Mouse (Mus musculus) MEL (cell line): ENCODE data around the gene Vnn1. TPM values are rescaled to one million over a fixed set of nuclear protein-coding genes. Genes with fewer than 3 reads are reported as not detected.

ENCODE experiments used
- DNase-seq: peaks from one replicate; pipeline ENCODE4 v3.0.0; 2011; ENCODE audit warnings: low read depth, low spot score
- H3K27ac ChIP-seq: 2 replicates; pipeline ENCODE4 v1.5.1; 2012; ENCODE audit warnings: low read depth, mild to moderate bottlenecking, control low read depth, low read length, moderate library complexity; ENCODE audit not compliant: control insufficient read depth
- H3K27me3 ChIP-seq, 2 experiments: fragments of 150-350 bp in 1 of 2; sonication (generic) in 1 of 2; 2 replicates each; pipeline ENCODE4 v1.6.1; 2012; ENCODE audit warnings: low read length in 2 of 2, mild to moderate bottlenecking in 2 of 2, improper control_type of control experiment in 1 of 2, moderate library complexity in 1 of 2; ENCODE audit not compliant: insufficient read depth in 2 of 2, control insufficient read depth in 1 of 2
- H3K36me3 ChIP-seq, 2 experiments: 2 replicates each; pipeline ENCODE4 v1.6.1; 2012 to 2014; ENCODE audit warnings: low read length in 2 of 2, improper control_type of control experiment in 1 of 2, inconsistent platforms in 1 of 2, mild to moderate bottlenecking in 1 of 2; ENCODE audit not compliant: insufficient read depth in 2 of 2, control insufficient read depth in 1 of 2
- H3K4me1 ChIP-seq, 2 experiments: fragments of 150-350 bp in 1 of 2; sonication (generic) in 1 of 2; 2 replicates each; pipeline ENCODE4 v1.6.1; 2012; ENCODE audit warnings: low read length in 2 of 2, improper control_type of control experiment in 1 of 2, mild to moderate bottlenecking in 1 of 2; ENCODE audit not compliant: insufficient read depth in 2 of 2, control insufficient read depth in 1 of 2
- H3K4me3 ChIP-seq, 2 experiments: fragments of 150-350 bp in 1 of 2; sonication (generic) in 1 of 2; 2 replicates each; pipeline ENCODE4 v1.5.1; 2012; ENCODE audit warnings: low read depth in 2 of 2, low read length in 2 of 2, mild to moderate bottlenecking in 2 of 2, moderate library complexity in 2 of 2, control low read depth in 1 of 2, improper control_type of control experiment in 1 of 2; ENCODE audit not compliant: control insufficient read depth in 1 of 2, insufficient read depth in 1 of 2
- H3K79me2 ChIP-seq: 2 replicates; pipeline ENCODE4 v1.6.1; 2012; ENCODE audit warnings: mild to moderate bottlenecking, low read length, moderate library complexity; ENCODE audit not compliant: control insufficient read depth, poor library complexity, insufficient read depth
- H3K9ac ChIP-seq: 2 replicates; pipeline ENCODE4 v1.6.1; 2012; ENCODE audit warnings: low read depth, mild to moderate bottlenecking, control low read depth, low read length, moderate library complexity; ENCODE audit not compliant: control insufficient read depth, poor library complexity, severe bottlenecking
- H3K9me3 ChIP-seq: fragments of 150-350 bp; sonication (generic); replicated peaks from 2 replicates; pipeline ENCODE4 v1.6.1; 2012; ENCODE audit warnings: mild to moderate bottlenecking, low read length, improper control_type of control experiment, moderate library complexity; ENCODE audit not compliant: insufficient read depth
- BHLHE40 ChIP-seq: IDR thresholded peaks from 2 replicates; pipeline ENCODE4 v1.6.1; 2012; ENCODE audit warnings: low read depth, mild to moderate bottlenecking, inconsistent platforms, low read length, improper control_type of control experiment, borderline replicate concordance
- CHD1 ChIP-seq: IDR thresholded peaks from 2 replicates; pipeline ENCODE4 v1.6.1; 2012; ENCODE audit warnings: low read depth, mild to moderate bottlenecking, inconsistent platforms, low read length, improper control_type of control experiment
- CHD2 ChIP-seq: IDR thresholded peaks from 2 replicates; pipeline ENCODE4 v1.6.1; 2011; ENCODE audit warnings: low read length, improper control_type of control experiment
- ELF1 ChIP-seq: IDR thresholded peaks from 2 replicates; pipeline ENCODE4 v1.6.1; 2014; ENCODE audit warnings: low read depth, mild to moderate bottlenecking, inconsistent platforms, low read length, improper control_type of control experiment, moderate library complexity
- EP300 ChIP-seq, 2 experiments: IDR thresholded peaks; 2 replicates each; pipeline ENCODE4 v1.6.1; 2011; ENCODE audit warnings: improper control_type of control experiment in 2 of 2, low read length in 2 of 2, low read depth in 1 of 2, mild to moderate bottlenecking in 1 of 2
- ETS1 ChIP-seq: IDR thresholded peaks from 2 replicates; pipeline ENCODE4 v1.6.1; 2012; ENCODE audit warnings: low read depth, mild to moderate bottlenecking, inconsistent platforms, low read length, improper control_type of control experiment, moderate library complexity
- GABPA ChIP-seq: IDR thresholded peaks from 2 replicates; pipeline ENCODE4 v1.6.1; 2012; ENCODE audit warnings: low read depth, mild to moderate bottlenecking, inconsistent platforms, low read length, improper control_type of control experiment, moderate library complexity
- GATA1 ChIP-seq: IDR thresholded peaks from 2 replicates; pipeline ENCODE4 v1.6.1; 2011; ENCODE audit warnings: low read depth, low read length, improper control_type of control experiment
- HCFC1 ChIP-seq: IDR thresholded peaks from 2 replicates; pipeline ENCODE4 v1.6.1; 2012; ENCODE audit warnings: low read depth, mild to moderate bottlenecking, inconsistent platforms, low read length, improper control_type of control experiment, moderate library complexity
- KAT2A ChIP-seq: conservative IDR thresholded peaks from 2 replicates; pipeline ENCODE4 v1.6.1; 2012; ENCODE audit warnings: low read depth, low read length, improper control_type of control experiment, inconsistent platforms
- MAFK ChIP-seq: IDR thresholded peaks from 2 replicates; pipeline ENCODE4 v1.6.1; 2011; ENCODE audit warnings: low read depth, mild to moderate bottlenecking, low read length, improper control_type of control experiment, borderline replicate concordance
- MAX ChIP-seq: IDR thresholded peaks from 2 replicates; pipeline ENCODE4 v1.6.1; 2011; ENCODE audit warnings: low read length, improper control_type of control experiment
- MAZ ChIP-seq: IDR thresholded peaks from 2 replicates; pipeline ENCODE4 v1.6.1; 2012; ENCODE audit warnings: low read depth, mild to moderate bottlenecking, inconsistent platforms, low read length, improper control_type of control experiment
- MEF2A ChIP-seq: IDR thresholded peaks from 2 replicates; pipeline ENCODE4 v1.6.1; 2014; ENCODE audit warnings: low read depth, mild to moderate bottlenecking, inconsistent platforms, low read length, improper control_type of control experiment; ENCODE audit not compliant: poor library complexity, insufficient replicate concordance, severe bottlenecking; ENCODE audit errors: extremely low read depth
- MXI1 ChIP-seq: IDR thresholded peaks from 2 replicates; pipeline ENCODE4 v1.6.1; 2011; ENCODE audit warnings: mild to moderate bottlenecking, low read depth, low read length, improper control_type of control experiment
- MYB ChIP-seq: IDR thresholded peaks from 2 replicates; pipeline ENCODE4 v1.6.1; 2011; ENCODE audit warnings: mild to moderate bottlenecking, low read depth, low read length, improper control_type of control experiment
- NELFE ChIP-seq: IDR thresholded peaks from 2 replicates; pipeline ENCODE4 v1.6.1; 2011; ENCODE audit warnings: low read depth, low read length, improper control_type of control experiment
- NRF1 ChIP-seq: IDR thresholded peaks from 2 replicates; pipeline ENCODE4 v1.6.1; 2014; ENCODE audit warnings: low read depth, mild to moderate bottlenecking, inconsistent platforms, low read length, improper control_type of control experiment, moderate library complexity; ENCODE audit not compliant: poor library complexity, insufficient read depth, severe bottlenecking
- POLR2A ChIP-seq, 2 experiments: IDR thresholded peaks; 2 replicates each; pipeline ENCODE4 v1.6.1; 2011 to 2012; ENCODE audit warnings: low read length in 2 of 2, mild to moderate bottlenecking in 2 of 2, control low read depth in 1 of 2, improper control_type of control experiment in 1 of 2, low read depth in 1 of 2, moderate library complexity in 1 of 2; ENCODE audit not compliant: control insufficient read depth in 1 of 2, insufficient read depth in 1 of 2, poor library complexity in 1 of 2
- POLR2AphosphoS2 ChIP-seq: IDR thresholded peaks from 2 replicates; pipeline ENCODE4 v1.6.1; 2011; ENCODE audit warnings: low read length, improper control_type of control experiment
- POLR2AphosphoS5 ChIP-seq: IDR thresholded peaks from 2 replicates; pipeline ENCODE4 v1.6.1; 2012; ENCODE audit warnings: low read depth, borderline replicate concordance, mild to moderate bottlenecking, inconsistent platforms, low read length, moderate library complexity, mixed read lengths
- RAD21 ChIP-seq: IDR thresholded peaks from 2 replicates; pipeline ENCODE4 v1.6.1; 2011; ENCODE audit warnings: mild to moderate bottlenecking, low read depth, low read length, improper control_type of control experiment
- SIN3A ChIP-seq: IDR thresholded peaks from 2 replicates; pipeline ENCODE4 v1.6.1; 2012; ENCODE audit warnings: low read length, improper control_type of control experiment, inconsistent platforms
- SMC3 ChIP-seq: IDR thresholded peaks from 2 replicates; pipeline ENCODE4 v1.6.1; 2011; ENCODE audit warnings: low read depth, low read length, improper control_type of control experiment
- TAL1 ChIP-seq: IDR thresholded peaks from 2 replicates; pipeline ENCODE4 v1.6.1; 2012; ENCODE audit warnings: mild to moderate bottlenecking, inconsistent platforms, low read length, moderate library complexity, mixed read lengths
- TBP ChIP-seq: IDR thresholded peaks from 2 replicates; pipeline ENCODE4 v1.8.0; 2011; ENCODE audit warnings: low read depth, low read length, improper control_type of control experiment
- TCF12 ChIP-seq: IDR thresholded peaks from 2 replicates; pipeline ENCODE4 v1.6.1; 2014; ENCODE audit warnings: low read depth, mild to moderate bottlenecking, inconsistent platforms, low read length, improper control_type of control experiment, moderate library complexity
- UBTF ChIP-seq: IDR thresholded peaks from 2 replicates; pipeline ENCODE4 v1.6.1; 2012; ENCODE audit warnings: low read depth, mild to moderate bottlenecking, inconsistent platforms, low read length, improper control_type of control experiment, moderate library complexity, borderline replicate concordance; ENCODE audit not compliant: insufficient read depth
- USF1 ChIP-seq: IDR thresholded peaks from 2 replicates; pipeline ENCODE4 v1.6.1; 2014; ENCODE audit warnings: low read depth, mild to moderate bottlenecking, inconsistent platforms, low read length, improper control_type of control experiment, moderate library complexity
- USF2 ChIP-seq, 2 experiments: IDR thresholded peaks; 2 replicates each; pipeline ENCODE4 v1.6.1; 2011 to 2012; ENCODE audit warnings: improper control_type of control experiment in 2 of 2, low read length in 2 of 2, borderline replicate concordance in 1 of 2, inconsistent platforms in 1 of 2, low read depth in 1 of 2, mild to moderate bottlenecking in 1 of 2; ENCODE audit not compliant: insufficient read depth in 1 of 2
- ZMIZ1 ChIP-seq: IDR thresholded peaks from 2 replicates; pipeline ENCODE4 v1.6.1; 2012; ENCODE audit warnings: low read depth, mild to moderate bottlenecking, inconsistent platforms, low read length, improper control_type of control experiment, moderate library complexity
- ZNF384 ChIP-seq: IDR thresholded peaks from 2 replicates; pipeline ENCODE4 v1.6.1; 2012; ENCODE audit warnings: low read depth, mild to moderate bottlenecking, inconsistent platforms, low read length, improper control_type of control experiment
- polyA plus RNA-seq, 2 experiments: library from polyadenylated mRNA; stranded (reverse) in 1 of 2; unstranded in 1 of 2; fragments of >175 nt in 1 of 2; fragments of >200 nt in 1 of 2; gene quantifications; 2 replicates each; pipeline versions ENCODE4 v1.2.1 to v1.2.4; 2012; ENCODE audit warnings: low replicate concordance in 2 of 2, low read depth in 1 of 2; ENCODE audit not compliant: insufficient read length in 2 of 2, insufficient read depth in 1 of 2, missing spikeins in 1 of 2
- total RNA-seq: library from RNA; depleted of rRNA; stranded (reverse); fragments of 300-350 nt; gene quantifications from 2 replicates; pipeline ENCODE4 v1.2.3, GENCODE M21; 2012

Gene Vnn1
- total and polyA plus RNA-seq, 3 experiments = not detected

- H3K79me2 ChIP-seq = no peaks in the 10 kb centered on the region
- no peak overlapping the region for H3K9ac ChIP-seq
- H3K27ac ChIP-seq = no peak overlapping the region
- no peak overlapping the region for H3K4me3 ChIP-seq
- no peaks in the 10 kb centered on the region for H3K4me1 ChIP-seq
- peak; percentile 5 for DNase-seq
- no peaks in the 10 kb centered on the region for H3K9me3 ChIP-seq
- TF ChIP-seq ZMIZ1 (no peak), USF1 (no peak), TCF12 (no peak), SIN3A (no peak), ELF1 (no peak), NRF1 (no peak), CHD1 (no peak), CHD2 (no peak), GATA1 (no peak), TBP (no peak), POLR2A (IDR thresholded peaks at IDR 0.05; ENCODE audit: control insufficient read depth in 1 of 2, insufficient read depth in 1 of 2, low read depth in 1 of 2, low read length in 2 of 2, poor library complexity in 1 of 2) (no peak), EP300 (IDR thresholded peaks at IDR 0.05; ENCODE audit: low read depth in 1 of 2, low read length in 2 of 2) (no peak), POLR2AphosphoS2 (no peak), ETS1 (no peak), TAL1 (no peak), NELFE (no peak), BHLHE40 (no peak), RAD21 (no peak), MAZ (no peak), HCFC1 (no peak)
- no peaks in the 10 kb centered on the region for H3K36me3 ChIP-seq
- H3K27me3 ChIP-seq = peaks cover 1% of the 10 kb centered on the region in 2 experiments; a peak in 2 of 4 replicates
These were observed 53.5 kb downstream of the Vnn1 start for GRCm38 (mm10) chr10:23948026-23948425.

DNA sequence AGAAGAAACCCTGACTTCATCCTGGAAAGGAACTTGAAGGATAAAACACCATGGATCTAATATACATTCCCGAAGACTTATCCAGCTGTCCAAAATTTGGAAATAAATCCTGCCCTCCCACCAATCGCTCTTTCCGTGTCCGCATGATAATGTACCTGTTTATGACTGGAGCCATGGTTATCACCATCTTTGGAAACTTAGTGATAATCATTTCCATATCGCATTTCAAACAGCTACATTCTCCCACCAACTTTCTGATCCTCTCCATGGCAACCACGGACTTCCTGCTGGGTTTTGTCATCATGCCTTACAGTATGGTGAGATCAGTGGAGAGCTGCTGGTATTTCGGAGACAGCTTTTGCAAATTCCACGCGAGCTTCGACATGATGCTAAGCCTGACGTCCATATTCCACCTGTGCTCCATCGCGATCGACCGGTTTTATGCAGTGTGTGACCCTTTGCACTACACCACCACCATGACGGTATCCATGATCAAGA lies 55.1 kb downstream of the Vnn1 start, which contains the start of gene Taar3:
Taar3 (plus strand) TSS at position 51 of the 498 bp plus-strand sequence.
- H3K9ac ChIP-seq = no peak within 1 kb of the TSS
- TF ChIP-seq MAFK (no peak), UBTF (no peak), RAD21 (no peak), USF1 (no peak), POLR2AphosphoS5 (no peak), MEF2A (no peak), GATA1 (no peak), EP300 (IDR thresholded peaks at IDR 0.05; ENCODE audit: low read depth in 1 of 2, low read length in 2 of 2) (no peak), GABPA (no peak), MAX (no peak), MXI1 (no peak), MYB (no peak), MAZ (no peak), HCFC1 (no peak), POLR2AphosphoS2 (no peak), ZNF384 (no peak), USF2 (IDR thresholded peaks at IDR 0.05; ENCODE audit: borderline replicate concordance in 1 of 2, insufficient read depth in 1 of 2, low read depth in 1 of 2, low read length in 2 of 2) (no peak), KAT2A (no peak), SMC3 (no peak)
- no peaks in the 10 kb centered on the region for H3K36me3 ChIP-seq
- no peaks in the 10 kb centered on the region for H3K79me2 ChIP-seq
- no peak for DNase-seq
- no peaks in the 10 kb centered on the region for H3K4me1 ChIP-seq
- no peak within 1 kb of the TSS for H3K4me3 ChIP-seq
- H3K27ac ChIP-seq = no peak within 1 kb of the TSS
- no peaks in the 10 kb centered on the region for H3K9me3 ChIP-seq
- H3K27me3 ChIP-seq = peaks cover 1 to 3% of the 10 kb centered on the region in 2 experiments; a peak in 2 of 4 replicates
